Mouse (Mus musculus) forebrain, embryonic 12.5 days (tissue): ENCODE results near the gene Pyroxd1. TPM values are rescaled to one million over a fixed set of nuclear protein-coding genes. Genes with fewer than 3 reads are reported as not detected.
"Not testable (repeated sequence)": the region's sequence is repeated elsewhere in the genome, so short reads cannot be mapped to it uniquely, and the experiment has no call there.

Source experiments
- ATAC-seq: fragments of 200-750 bp; cut with Nextera tagmentation; 2 replicates; pipeline ENCODE4 v1.8.0; 2017; ENCODE audit warnings: moderate TSS enrichment; ENCODE audit not compliant: low FRiP score
- H3K27ac ChIP-seq: fragments of 300-500 bp; sonication (generic); 2 replicates; pipeline ENCODE4 v1.5.1; 2016; ENCODE audit warnings: mild to moderate bottlenecking
- H3K27me3 ChIP-seq: fragments of 300-500 bp; sonication (generic); 2 replicates; pipeline ENCODE4 v1.6.1; 2016; ENCODE audit warnings: mild to moderate bottlenecking
- H3K36me3 ChIP-seq: fragments of 300-500 bp; sonication (generic); replicated peaks from 2 replicates; pipeline ENCODE4 v1.6.1; 2016; ENCODE audit warnings: mild to moderate bottlenecking
- H3K4me1 ChIP-seq: fragments of 300-500 bp; sonication (generic); 2 replicates; pipeline ENCODE4 v1.6.1; 2016
- H3K4me2 ChIP-seq: fragments of 300-500 bp; sonication (generic); 2 replicates; pipeline ENCODE4 v1.6.1; 2016; ENCODE audit warnings: mild to moderate bottlenecking, moderate library complexity
- H3K4me3 ChIP-seq: fragments of 300-500 bp; sonication (generic); replicated peaks from 2 replicates; pipeline ENCODE4 v1.5.1; 2016; ENCODE audit warnings: mild to moderate bottlenecking
- H3K9ac ChIP-seq: fragments of 300-500 bp; sonication (generic); 2 replicates; pipeline ENCODE4 v1.6.1; 2016; ENCODE audit warnings: mild to moderate bottlenecking
- H3K9me3 ChIP-seq: fragments of 300-500 bp; sonication (generic); 2 replicates; pipeline ENCODE4 v1.6.1; 2016
- WGBS: fragments of 180-500 bp; shearing (Covaris S2); methylation state at CpG from one replicate; pipeline ENCODE4 v1.1.7; 2016; 5-methylcytosine and 5-hydroxymethylcytosine counted together
- polyA plus RNA-seq: library from polyadenylated mRNA; unstranded; fragments of >200 nt; fragmentation: Nextera tagmentation; extraction: Ambion mirVana; gene quantifications from 2 replicates; pipeline ENCODE4 v1.2.1, GENCODE M21; 2016

Gene Pyroxd1
- polyA plus RNA-seq, 1 experiment from 2014 or later: 25.5 TPM

- 88% methylated on average over 11 of the region's 11 CpGs for whole genome bisulfite sequencing
- Histone ChIP-seq H3K27me3 (no peaks in the 10 kb centered on the region), H3K4me1 (peaks cover 11% of the 10 kb centered on the region), H3K4me2 (no peak overlapping the region), H3K9ac (no peak overlapping the region), H3K9me3 (no peaks in the 10 kb centered on the region), H3K4me3 (no peak overlapping the region), H3K36me3 (peaks cover 34% of the 10 kb centered on the region), H3K27ac (no peak overlapping the region)
- ATAC-seq: no peak
Measured at GRCm38 (mm10) chr6:142347431-142348385, 2.3 kb downstream of the Pyroxd1 start.

GRCm38 (mm10) chr6:142352099-142352498 is 6.6 kb downstream of the Pyroxd1 start:
- not testable (repeated sequence) for ATAC-seq, H3K27me3 ChIP-seq, H3K27ac ChIP-seq, H3K4me1 ChIP-seq, H3K9me3 ChIP-seq, H3K4me3 ChIP-seq, H3K4me2 ChIP-seq, H3K9ac ChIP-seq
- peaks cover 61% of the 10 kb centered on the region for H3K36me3 ChIP-seq
- 91% methylated on average over 3 of the region's 3 CpGs for WGBS

GRCm38 (mm10) chr6:142357106-142357505 is 11.7 kb downstream of the Pyroxd1 start:
- H3K4me1 ChIP-seq: no peaks in the 10 kb centered on the region
- H3K27me3 ChIP-seq: no peaks in the 10 kb centered on the region
- H3K4me2 ChIP-seq: no peak overlapping the region
- no peak for ATAC-seq
- H3K27ac ChIP-seq: no peak overlapping the region
- no peak overlapping the region for H3K9ac ChIP-seq
- no peaks in the 10 kb centered on the region for H3K9me3 ChIP-seq
- peaks cover 74% of the 10 kb centered on the region for H3K36me3 ChIP-seq
- no peak overlapping the region for H3K4me3 ChIP-seq
- 84% methylated on average over 7 of the region's 7 CpGs for WGBS

GRCm38 (mm10) chr6:142362036-142362435 is 16.6 kb downstream of the Pyroxd1 start:
- Histone ChIP-seq H3K4me3 (no peak overlapping the region), H3K36me3 (peaks cover 77% of the 10 kb centered on the region), H3K4me2 (no peak overlapping the region), H3K9ac (no peak overlapping the region), H3K27me3 (no peaks in the 10 kb centered on the region), H3K4me1 (no peaks in the 10 kb centered on the region), H3K9me3 (no peaks in the 10 kb centered on the region), H3K27ac (no peak overlapping the region)
- ATAC-seq: no peak
- WGBS: 95% methylated on average over 6 of the region's 6 CpGs

GRCm38 (mm10) chr6:142363019-142363576 is 17.6 kb downstream of the Pyroxd1 start:
- no peak for ATAC-seq
- no peak overlapping the region for H3K4me3 ChIP-seq
- no peaks in the 10 kb centered on the region for H3K27me3 ChIP-seq
- H3K27ac ChIP-seq: no peak overlapping the region
- no peaks in the 10 kb centered on the region for H3K4me1 ChIP-seq
- H3K36me3 ChIP-seq: peaks cover 75% of the 10 kb centered on the region
- no peaks in the 10 kb centered on the region for H3K9me3 ChIP-seq
- no peak overlapping the region for H3K4me2 ChIP-seq
- WGBS: 70% methylated on average over 9 of the region's 9 CpGs
- H3K9ac ChIP-seq: no peak overlapping the region

- no peak overlapping the region for H3K27ac ChIP-seq
- no peak for ATAC-seq
- H3K36me3 ChIP-seq: peaks cover 65% of the 10 kb centered on the region
- no peaks in the 10 kb centered on the region for H3K9me3 ChIP-seq
- no peak overlapping the region for H3K9ac ChIP-seq
- H3K4me1 ChIP-seq: no peaks in the 10 kb centered on the region
- H3K27me3 ChIP-seq: no peaks in the 10 kb centered on the region
- WGBS: 90% methylated on average over 8 of the region's 8 CpGs
- no peak overlapping the region for H3K4me2 ChIP-seq
- H3K4me3 ChIP-seq: no peak overlapping the region
Measured at GRCm38 (mm10) chr6:142365742-142366472, 20.5 kb downstream of the Pyroxd1 start.

GRCm38 (mm10) chr6:142366473-142367018 is 21.1 kb downstream of the Pyroxd1 start:
- Histone ChIP-seq H3K4me1 (no peaks in the 10 kb centered on the region), H3K4me2 (no peak overlapping the region), H3K27ac (no peak overlapping the region), H3K27me3 (no peaks in the 10 kb centered on the region), H3K4me3 (no peak overlapping the region), H3K9ac (no peak overlapping the region), H3K9me3 (no peaks in the 10 kb centered on the region), H3K36me3 (peaks cover 65% of the 10 kb centered on the region)
- ATAC-seq: no peak
- 91% methylated on average over 10 of the region's 10 CpGs for WGBS

- H3K4me1 ChIP-seq: no peaks in the 10 kb centered on the region
- no peaks in the 10 kb centered on the region for H3K9me3 ChIP-seq
- no peak overlapping the region for H3K9ac ChIP-seq
- WGBS: 96% methylated on average over 3 of the region's 3 CpGs
- H3K27me3 ChIP-seq: no peaks in the 10 kb centered on the region
- no peak for ATAC-seq
- peaks cover 67% of the 10 kb centered on the region for H3K36me3 ChIP-seq
- no peak overlapping the region for H3K27ac ChIP-seq
- H3K4me2 ChIP-seq: no peak overlapping the region
- no peak overlapping the region for H3K4me3 ChIP-seq
Measured at GRCm38 (mm10) chr6:142367565-142367964, 22.1 kb downstream of the Pyroxd1 start.

- WGBS: 91% methylated on average over 3 of the region's 3 CpGs
- Histone ChIP-seq H3K4me2 (no peak overlapping the region), H3K36me3 (peaks cover 68% of the 10 kb centered on the region), H3K9ac (no peak overlapping the region), H3K4me3 (no peak overlapping the region), H3K9me3 (no peaks in the 10 kb centered on the region), H3K27me3 (no peaks in the 10 kb centered on the region), H3K27ac (no peak overlapping the region), H3K4me1 (no peaks in the 10 kb centered on the region)
- ATAC-seq: no peak
Measured at GRCm38 (mm10) chr6:142369568-142369967, 24.1 kb downstream of the Pyroxd1 start.

- H3K4me1 ChIP-seq: no peaks in the 10 kb centered on the region
- no peak for ATAC-seq
- no peak overlapping the region for H3K4me3 ChIP-seq
- peaks cover 43% of the 10 kb centered on the region for H3K36me3 ChIP-seq
- H3K9me3 ChIP-seq: no peaks in the 10 kb centered on the region
- no peak overlapping the region for H3K27ac ChIP-seq
- 94% methylated on average over 1 of the region's 1 CpGs for WGBS
- H3K27me3 ChIP-seq: no peaks in the 10 kb centered on the region
- no peak overlapping the region for H3K4me2 ChIP-seq
- no peak overlapping the region for H3K9ac ChIP-seq
Measured at GRCm38 (mm10) chr6:142377081-142377480, 31.6 kb downstream of the Pyroxd1 start.

GRCm38 (mm10) chr6:142378576-142379330 is 33.3 kb downstream of the Pyroxd1 start:
- no peak overlapping the region for H3K4me3 ChIP-seq
- no peaks in the 10 kb centered on the region for H3K27me3 ChIP-seq
- H3K9ac ChIP-seq: no peak overlapping the region
- ATAC-seq: no peak
- H3K27ac ChIP-seq: no peak overlapping the region
- 93% methylated on average over 8 of the region's 8 CpGs for WGBS
- peaks cover 29% of the 10 kb centered on the region for H3K36me3 ChIP-seq
- no peaks in the 10 kb centered on the region for H3K9me3 ChIP-seq
- H3K4me1 ChIP-seq: no peaks in the 10 kb centered on the region
- H3K4me2 ChIP-seq: no peak overlapping the region
